Mouse (Mus musculus) heart, postnatal 0 days (tissue): ENCODE measurements around the gene Abca13. TPM values are rescaled to one million over a fixed set of nuclear protein-coding genes. Genes with fewer than 3 reads are reported as not detected.

Experiments used
- ATAC-seq: fragments of 200-750 bp; cut with Nextera tagmentation; 2 replicates; pipeline ENCODE4 v1.8.0; 2017; ENCODE audit warnings: low read depth, moderate number of reproducible peaks, moderate library complexity; ENCODE audit not compliant: insufficient read depth
- DNase-seq: peaks from one replicate; pipeline ENCODE4 v3.0.0-alpha.2; 2016; ENCODE audit warnings: low spot score
- H3K27ac ChIP-seq: fragments of 300-500 bp; sonication (generic); 2 replicates; pipeline ENCODE4 v1.5.1; 2014; ENCODE audit warnings: low read depth, mild to moderate bottlenecking
- H3K27me3 ChIP-seq: fragments of 300-500 bp; sonication (generic); 2 replicates; pipeline ENCODE4 v1.6.1; 2014; ENCODE audit warnings: low read length, mixed read lengths; ENCODE audit not compliant: control insufficient read depth, insufficient read depth
- H3K36me3 ChIP-seq: fragments of 300-500 bp; sonication (generic); replicated peaks from 2 replicates; pipeline ENCODE4 v1.6.1; 2014; ENCODE audit warnings: low read length, mixed read lengths; ENCODE audit not compliant: control insufficient read depth, insufficient read depth
- H3K4me1 ChIP-seq: fragments of 300-500 bp; sonication (generic); 2 replicates; pipeline ENCODE4 v1.6.1; 2014; ENCODE audit warnings: antibody characterized with exemption; ENCODE audit not compliant: control insufficient read depth, insufficient read depth
- H3K4me2 ChIP-seq: fragments of 300-500 bp; sonication (generic); 2 replicates; pipeline ENCODE4 v1.6.1; 2014; ENCODE audit warnings: low read depth, mild to moderate bottlenecking, low read length, moderate library complexity
- H3K4me3 ChIP-seq: fragments of 300-500 bp; sonication (generic); 2 replicates; pipeline ENCODE4 v1.5.1; 2014; ENCODE audit warnings: low read depth, low read length
- H3K9ac ChIP-seq: fragments of 300-500 bp; sonication (generic); replicated peaks from 2 replicates; pipeline ENCODE4 v1.6.1; 2014; ENCODE audit warnings: low read depth, low read length, mixed read lengths
- H3K9me3 ChIP-seq: fragments of 300-500 bp; sonication (generic); replicated peaks from 2 replicates; pipeline ENCODE4 v1.6.1; 2016; ENCODE audit warnings: low read length; ENCODE audit not compliant: control insufficient read depth
- CTCF ChIP-seq: IDR thresholded peaks from 2 replicates; pipeline ENCODE4 v1.5.1; 2016; ENCODE audit warnings: antibody characterized with exemption, control low read depth, low read depth
- EP300 ChIP-seq: IDR thresholded peaks from 2 replicates; pipeline ENCODE4 v1.6.1; 2016; ENCODE audit warnings: antibody characterized with exemption, low read depth
- WGBS: fragments of 180-500 bp; shearing (Covaris S2); extraction: QIAGEN DNeasy Blood & Tissue Kit; methylation state at CpG from one replicate; pipeline ENCODE4 v1.1.7; 2014; 5-methylcytosine and 5-hydroxymethylcytosine counted together
- polyA plus RNA-seq: library from polyadenylated mRNA; unstranded; fragments of >200 nt; fragmentation: Nextera tagmentation; extraction: Ambion mirVana; gene quantifications from 2 replicates; pipeline ENCODE4 v1.2.1, GENCODE M21; 2015
- total RNA-seq: library from RNA; depleted of rRNA; stranded (reverse); fragments of >200 nt; gene quantifications from 2 replicates; pipeline ENCODE4 v1.2.3, GENCODE M21; 2014; ENCODE audit warnings: low replicate concordance

Abca13 gene
- total and polyA plus RNA-seq, 2 experiments from 2014 or later = under 0.01 to 0.04 TPM

- no peaks in the 10 kb centered on the region for H3K4me1 ChIP-seq
- no peaks in the 10 kb centered on the region for H3K36me3 ChIP-seq
- H3K9me3 ChIP-seq = no peaks in the 10 kb centered on the region
- TF ChIP-seq EP300 (no peak), CTCF (no peak)
- no peaks in the 10 kb centered on the region for H3K27me3 ChIP-seq
- H3K4me3 ChIP-seq = no peak overlapping the region
- H3K4me2 ChIP-seq = no peak overlapping the region
- DNase-seq (no peak), ATAC-seq (no peak)
- H3K27ac ChIP-seq = no peak overlapping the region
- H3K9ac ChIP-seq = no peak overlapping the region
Measured at GRCm38 (mm10) chr11:9608249-9608648, 416.5 kb downstream of the Abca13 start.

- no peak for ATAC-seq
- no peak overlapping the region for H3K9ac ChIP-seq
- no peak overlapping the region for H3K27ac ChIP-seq
- H3K27me3 ChIP-seq = no peaks in the 10 kb centered on the region
- DNase-seq = no peak
- no peaks in the 10 kb centered on the region for H3K9me3 ChIP-seq
- H3K4me2 ChIP-seq = no peak overlapping the region
- no peaks in the 10 kb centered on the region for H3K4me1 ChIP-seq
- TF ChIP-seq EP300 (no peak), CTCF (no peak)
- 49% methylated on average over 3 of the region's 3 CpGs for WGBS
- no peak overlapping the region for H3K4me3 ChIP-seq
- no peaks in the 10 kb centered on the region for H3K36me3 ChIP-seq
Measured at GRCm38 (mm10) chr11:9609075-9609474, 417.3 kb downstream of the Abca13 start.

- Histone ChIP-seq H3K27me3 (no peaks in the 10 kb centered on the region), H3K9ac (no peak overlapping the region), H3K4me3 (no peak overlapping the region), H3K9me3 (no peaks in the 10 kb centered on the region), H3K4me2 (no peak overlapping the region), H3K36me3 (no peaks in the 10 kb centered on the region), H3K4me1 (no peaks in the 10 kb centered on the region), H3K27ac (no peak overlapping the region)
- DNase-seq = no peak
- ATAC-seq = no peak
- TF ChIP-seq CTCF = no peak
- TF ChIP-seq EP300 = no peak
- 65% methylated on average over 2 of the region's 2 CpGs for whole genome bisulfite sequencing
Measured at GRCm38 (mm10) chr11:9616133-9616532, 424.4 kb downstream of the Abca13 start.

- TF ChIP-seq CTCF (no peak), EP300 (no peak)
- Histone ChIP-seq H3K9me3 (no peaks in the 10 kb centered on the region), H3K4me2 (no peak overlapping the region), H3K36me3 (no peaks in the 10 kb centered on the region), H3K4me3 (no peak overlapping the region), H3K9ac (no peak overlapping the region), H3K4me1 (no peaks in the 10 kb centered on the region), H3K27me3 (no peaks in the 10 kb centered on the region), H3K27ac (no peak overlapping the region)
- no peak for DNase-seq
- WGBS = 72% methylated on average over 1 of the region's 1 CpGs
- ATAC-seq = no peak
Measured at GRCm38 (mm10) chr11:9616665-9617064, 424.9 kb downstream of the Abca13 start.

- ATAC-seq = no peak
- Histone ChIP-seq H3K9ac (no peak overlapping the region), H3K4me3 (no peak overlapping the region), H3K36me3 (no peaks in the 10 kb centered on the region), H3K4me2 (no peak overlapping the region), H3K27ac (no peak overlapping the region), H3K27me3 (no peaks in the 10 kb centered on the region), H3K4me1 (no peaks in the 10 kb centered on the region), H3K9me3 (no peaks in the 10 kb centered on the region)
- WGBS = 49% methylated on average over 1 of the region's 1 CpGs
- TF ChIP-seq EP300 = no peak
- TF ChIP-seq CTCF = no peak
- no peak for DNase-seq
Measured at GRCm38 (mm10) chr11:9619986-9620385, 428.2 kb downstream of the Abca13 start.

- Histone ChIP-seq H3K9ac (no peak overlapping the region), H3K4me3 (no peak overlapping the region), H3K9me3 (no peaks in the 10 kb centered on the region), H3K27me3 (no peaks in the 10 kb centered on the region), H3K4me2 (no peak overlapping the region), H3K27ac (no peak overlapping the region), H3K36me3 (no peaks in the 10 kb centered on the region), H3K4me1 (no peaks in the 10 kb centered on the region)
- DNase-seq = no peak
- 66% methylated on average over 2 of the region's 2 CpGs for WGBS
- TF ChIP-seq EP300 (no peak), CTCF (no peak)
- ATAC-seq = no peak
Measured at GRCm38 (mm10) chr11:9622888-9623287, 431.1 kb downstream of the Abca13 start.
